Mouse (Mus musculus): ENCODE measurements around the gene Taf1c. TPM values are rescaled to one million over a fixed set of nuclear protein-coding genes. Genes with fewer than 3 reads are reported as not detected.

Gene Taf1c
- polyA plus RNA-seq, 1 experiment from 2014 or later = 2.7 TPM

DNA sequence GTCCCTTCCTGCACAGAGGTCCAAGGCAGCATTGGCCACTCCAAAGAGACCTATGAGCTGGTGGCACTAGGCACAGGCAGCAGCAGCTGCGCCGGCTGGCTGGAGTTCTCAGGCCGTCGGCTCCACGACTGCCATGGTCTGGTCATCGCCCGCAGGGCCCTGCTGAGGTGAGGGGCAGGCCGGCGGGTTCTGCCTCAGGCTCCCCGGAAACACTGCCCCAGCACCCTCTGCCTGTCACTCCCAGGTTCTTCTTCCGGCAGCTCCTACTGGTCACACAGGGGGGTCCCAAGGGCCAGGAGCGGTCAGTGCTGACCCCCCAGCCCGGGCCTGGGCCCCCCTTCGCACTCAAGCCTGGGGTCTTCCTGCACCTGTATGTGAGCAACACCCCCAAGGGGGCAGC lies 10.1 kb upstream of the Taf1c start:
- DNase-seq (no peak), ATAC-seq (no peak)
- H3K9ac ChIP-seq (replicated peaks) = no peak overlapping the region
- no peak overlapping the region for H3K4me2 ChIP-seq (ENCODE audit: low read depth, low read length)
- no peaks in the 10 kb centered on the region for H3K27me3 ChIP-seq (ENCODE audit: insufficient read depth, low read length)
- H3K4me1 ChIP-seq (ENCODE audit: insufficient read depth) = no peaks in the 10 kb centered on the region
- no peak overlapping the region for H3K4me3 ChIP-seq (ENCODE audit: low read depth, low read length)
- H3K27ac ChIP-seq (ENCODE audit: low read depth) = no peak overlapping the region
- TF ChIP-seq EP300 (IDR thresholded peaks at IDR 0.05; ENCODE audit: low read depth) (no peak), CTCF (IDR thresholded peaks at IDR 0.05; ENCODE audit: low read depth) (no peak)
- no peaks in the 10 kb centered on the region for H3K36me3 ChIP-seq (replicated peaks; ENCODE audit: insufficient read depth, low read length)
- H3K9me3 ChIP-seq (ENCODE audit: low read length) = no peaks in the 10 kb centered on the region
- WGBS (ENCODE audit: insufficient replicate concordance) = 73% methylated on average over 12 of the region's 14 CpGs

DNA sequence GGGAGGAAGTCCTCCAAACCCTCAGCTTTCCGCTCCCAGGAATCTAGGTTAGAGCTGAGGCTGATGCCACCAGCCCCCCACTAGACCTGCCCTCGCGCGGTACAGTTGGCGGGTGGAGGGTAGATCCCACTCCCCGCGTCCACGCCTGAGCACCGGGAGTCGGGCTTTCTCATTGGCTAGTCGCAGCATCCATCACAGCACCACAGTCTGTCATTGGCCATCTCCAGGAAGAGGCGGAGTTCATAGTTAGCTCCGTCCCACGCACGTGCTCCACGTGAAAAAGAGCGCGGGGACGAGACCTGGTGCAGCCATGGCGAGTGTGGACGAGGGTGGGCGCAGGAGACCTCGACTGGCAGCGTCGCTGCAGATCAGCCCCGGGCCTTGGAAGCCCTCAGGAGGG lies 7.4 kb upstream of the Taf1c start, which contains the start of gene Adad2:
Gene Adad2, plus strand, starts transcription at position 277 of the 400 bp plus-strand sequence.
- no peak within 1 kb of the TSS for H3K4me2 ChIP-seq (ENCODE audit: low read depth, low read length)
- no peak for ATAC-seq
- no peaks in the 10 kb centered on the region for H3K4me1 ChIP-seq (ENCODE audit: insufficient read depth)
- no peaks in the 10 kb centered on the region for H3K27me3 ChIP-seq (ENCODE audit: insufficient read depth, low read length)
- DNase-seq = no peak
- H3K9ac ChIP-seq (replicated peaks) = no peak within 1 kb of the TSS
- TF ChIP-seq CTCF (IDR thresholded peaks at IDR 0.05; ENCODE audit: low read depth) = no peak
- no peak for TF ChIP-seq EP300 (IDR thresholded peaks at IDR 0.05; ENCODE audit: low read depth)
- WGBS (ENCODE audit: insufficient replicate concordance) = 77% methylated on average over 24 of the region's 26 CpGs
- H3K27ac ChIP-seq (ENCODE audit: low read depth) = no peak within 1 kb of the TSS
- H3K9me3 ChIP-seq (ENCODE audit: low read length) = peaks cover 4% of the 10 kb centered on the region
- no peak within 1 kb of the TSS for H3K4me3 ChIP-seq (ENCODE audit: low read depth, low read length)
- no peaks in the 10 kb centered on the region for H3K36me3 ChIP-seq (replicated peaks; ENCODE audit: insufficient read depth, low read length)

DNA sequence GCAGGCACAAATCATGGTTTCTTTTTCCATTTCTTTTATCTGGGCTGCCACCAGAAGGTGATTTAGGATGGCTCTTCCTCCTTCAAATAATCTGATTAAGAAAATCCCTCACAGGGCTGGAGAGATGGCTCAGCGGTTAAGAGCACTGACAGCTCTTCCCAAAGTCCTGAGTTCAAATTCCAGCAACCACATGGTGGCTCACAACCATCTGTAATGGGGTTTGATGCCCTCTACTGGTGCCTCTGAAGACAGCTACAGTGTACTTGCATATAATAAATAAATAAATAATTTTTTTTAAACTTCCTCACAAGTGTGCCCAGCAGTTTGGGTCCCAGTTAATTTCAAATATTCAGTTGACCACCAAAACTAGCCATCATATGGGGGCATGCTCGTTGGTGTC lies 1.2 kb upstream of the Taf1c start:
- no peak for DNase-seq
- Histone ChIP-seq H3K9me3 (ENCODE audit: low read length) (peaks cover 4% of the 10 kb centered on the region), H3K36me3 (replicated peaks; ENCODE audit: insufficient read depth, low read length) (peaks cover 10% of the 10 kb centered on the region), H3K27ac (ENCODE audit: low read depth) (no peak overlapping the region), H3K4me2 (ENCODE audit: low read depth, low read length) (no peak overlapping the region), H3K4me1 (ENCODE audit: insufficient read depth) (peaks cover 11% of the 10 kb centered on the region), H3K4me3 (ENCODE audit: low read depth, low read length) (no peak overlapping the region), H3K27me3 (ENCODE audit: insufficient read depth, low read length) (no peaks in the 10 kb centered on the region), H3K9ac (replicated peaks) (no peak overlapping the region)
- TF ChIP-seq CTCF (IDR thresholded peaks at IDR 0.05; ENCODE audit: low read depth) = peak; percentile 30; the same call in 1 of the 2 replicates
- no peak for TF ChIP-seq EP300 (IDR thresholded peaks at IDR 0.05; ENCODE audit: low read depth)
- 56% methylated on average over 2 of the region's 2 CpGs for WGBS (ENCODE audit: insufficient replicate concordance)
- no peak for ATAC-seq

DNA sequence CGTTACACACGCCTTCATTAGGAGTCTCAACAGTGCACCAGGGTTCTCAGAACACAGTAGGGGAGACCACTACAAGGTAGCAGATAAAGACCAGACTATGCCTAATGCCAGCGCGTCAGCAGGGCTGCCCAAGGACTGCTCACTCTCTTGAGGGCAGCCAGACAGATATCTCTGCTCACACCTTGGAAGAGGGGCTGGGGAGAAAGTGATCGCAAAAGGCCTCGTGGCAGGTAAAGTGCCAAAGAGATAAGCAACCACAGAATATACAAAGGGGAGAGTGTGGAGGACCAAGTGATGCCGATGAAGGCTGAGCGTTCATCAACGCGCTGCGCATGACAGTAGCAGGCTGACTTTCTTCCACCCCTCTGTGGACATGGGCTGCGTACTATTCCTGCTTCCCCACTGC lies 621 bp downstream of the Taf1c start:
- peak; percentile 64 for ATAC-seq
- 17% methylated on average over 12 of the region's 12 CpGs for WGBS (ENCODE audit: insufficient replicate concordance)
- Histone ChIP-seq H3K36me3 (replicated peaks; ENCODE audit: insufficient read depth, low read length) (peaks cover 16% of the 10 kb centered on the region), H3K9ac (replicated peaks) (peak overlapping the region; percentile 81), H3K4me3 (ENCODE audit: low read depth, low read length) (peak overlapping the region; percentile 77), H3K4me2 (ENCODE audit: low read depth, low read length) (peak overlapping the region; percentile 89), H3K9me3 (ENCODE audit: low read length) (peaks cover 4% of the 10 kb centered on the region), H3K4me1 (ENCODE audit: insufficient read depth) (peaks cover 11% of the 10 kb centered on the region), H3K27ac (ENCODE audit: low read depth) (peak overlapping the region; percentile 83), H3K27me3 (ENCODE audit: insufficient read depth, low read length) (no peaks in the 10 kb centered on the region)
- TF ChIP-seq CTCF (IDR thresholded peaks at IDR 0.05; ENCODE audit: low read depth) = no peak
- TF ChIP-seq EP300 (IDR thresholded peaks at IDR 0.05; ENCODE audit: low read depth) = no peak
- DNase-seq = no peak

DNA sequence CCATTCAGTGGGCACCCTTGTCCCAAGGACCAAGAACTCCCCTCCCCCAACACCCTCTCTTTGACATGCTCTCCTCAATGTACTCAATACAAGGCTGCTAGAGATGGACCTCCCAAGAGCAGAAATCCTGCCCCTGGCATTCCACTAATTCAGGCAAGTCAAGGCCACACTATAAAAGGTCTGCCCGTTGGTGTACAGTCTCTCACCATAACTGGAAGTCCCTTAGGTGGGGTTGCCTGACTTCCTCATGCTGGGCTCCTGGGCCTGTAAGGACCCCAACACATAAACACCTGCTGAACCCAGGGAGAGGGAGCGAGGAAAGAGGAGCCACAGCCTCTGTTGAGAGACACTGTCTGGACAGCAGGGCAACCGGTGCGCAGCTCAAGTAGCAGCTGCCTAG lies 1.3 kb downstream of the Taf1c start:
- ATAC-seq = no peak
- H3K9me3 ChIP-seq (ENCODE audit: low read length) = no peaks in the 10 kb centered on the region
- H3K27me3 ChIP-seq (ENCODE audit: insufficient read depth, low read length) = no peaks in the 10 kb centered on the region
- peaks cover 19% of the 10 kb centered on the region for H3K36me3 ChIP-seq (replicated peaks; ENCODE audit: insufficient read depth, low read length)
- no peak for DNase-seq
- 85% methylated on average over 4 of the region's 4 CpGs for WGBS (ENCODE audit: insufficient replicate concordance)
- peak overlapping the region; percentile 77; the same call in 1 of the 2 replicates for H3K4me3 ChIP-seq (ENCODE audit: low read depth, low read length)
- peaks cover 11% of the 10 kb centered on the region for H3K4me1 ChIP-seq (ENCODE audit: insufficient read depth)
- H3K4me2 ChIP-seq (ENCODE audit: low read depth, low read length) = peak overlapping the region; percentile 89
- no peak overlapping the region for H3K27ac ChIP-seq (ENCODE audit: low read depth)
- peak overlapping the region; percentile 81 for H3K9ac ChIP-seq (replicated peaks)
- TF ChIP-seq CTCF (IDR thresholded peaks at IDR 0.05; ENCODE audit: low read depth) = no peak
- no peak for TF ChIP-seq EP300 (IDR thresholded peaks at IDR 0.05; ENCODE audit: low read depth)

DNA sequence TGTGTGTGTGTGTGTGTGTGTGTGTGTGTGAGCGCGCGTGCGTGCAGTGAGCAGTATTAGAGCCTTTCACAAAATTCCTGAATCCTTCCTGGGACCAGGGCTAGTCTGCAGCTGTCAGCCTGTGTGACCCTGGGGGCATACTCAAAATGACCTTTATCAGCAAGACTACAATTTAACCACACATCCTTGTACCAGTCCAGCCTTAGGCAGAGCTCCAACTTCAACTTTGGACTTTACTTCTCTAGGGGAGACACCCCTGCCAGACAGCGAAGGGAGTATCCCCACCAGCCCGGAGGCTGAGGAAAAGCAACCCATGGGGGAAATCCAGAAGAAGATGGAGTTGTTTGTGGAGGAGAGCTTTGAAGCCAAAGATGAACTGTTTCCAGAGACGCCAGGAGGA lies 13.6 kb downstream of the Taf1c start:
- H3K4me1 ChIP-seq (ENCODE audit: insufficient read depth) = no peaks in the 10 kb centered on the region
- no peak overlapping the region for H3K4me3 ChIP-seq (ENCODE audit: low read depth, low read length)
- no peak overlapping the region for H3K9ac ChIP-seq (replicated peaks)
- H3K27me3 ChIP-seq (ENCODE audit: insufficient read depth, low read length) = no peaks in the 10 kb centered on the region
- no peak overlapping the region for H3K27ac ChIP-seq (ENCODE audit: low read depth)
- whole genome bisulfite sequencing (ENCODE audit: insufficient replicate concordance) = 79% methylated on average over 7 of the region's 7 CpGs
- H3K9me3 ChIP-seq (ENCODE audit: low read length) = no peaks in the 10 kb centered on the region
- H3K4me2 ChIP-seq (ENCODE audit: low read depth, low read length) = no peak overlapping the region
- no peak for TF ChIP-seq CTCF (IDR thresholded peaks at IDR 0.05; ENCODE audit: low read depth)
- no peak for TF ChIP-seq EP300 (IDR thresholded peaks at IDR 0.05; ENCODE audit: low read depth)
- no peaks in the 10 kb centered on the region for H3K36me3 ChIP-seq (replicated peaks; ENCODE audit: insufficient read depth, low read length)
- ATAC-seq (no peak), DNase-seq (no peak)

DNA sequence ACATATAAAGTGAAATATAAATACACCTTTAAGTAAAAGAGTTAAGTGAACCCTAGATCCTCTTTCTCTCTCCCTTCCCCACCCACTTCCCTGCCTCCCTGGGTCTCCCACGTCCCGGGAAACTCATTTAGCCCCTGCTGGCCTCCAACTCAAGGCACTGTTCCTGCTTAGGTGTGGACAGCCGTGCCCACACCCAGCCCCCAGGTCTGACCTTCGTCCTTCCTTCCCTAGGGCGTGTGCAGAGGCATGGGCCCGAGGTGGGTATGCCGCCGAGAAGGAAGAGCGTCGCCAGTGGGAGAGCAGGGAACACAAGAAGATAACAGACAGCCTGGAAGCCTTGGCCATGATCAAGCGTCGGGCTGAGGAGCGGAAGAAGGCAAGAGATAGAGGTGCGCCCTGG lies 14.7 kb downstream of the Taf1c start:
- no peaks in the 10 kb centered on the region for H3K9me3 ChIP-seq (ENCODE audit: low read length)
- H3K36me3 ChIP-seq (replicated peaks; ENCODE audit: insufficient read depth, low read length) = no peaks in the 10 kb centered on the region
- H3K4me2 ChIP-seq (ENCODE audit: low read depth, low read length) = no peak overlapping the region
- DNase-seq = no peak
- no peak overlapping the region for H3K4me3 ChIP-seq (ENCODE audit: low read depth, low read length)
- H3K9ac ChIP-seq (replicated peaks) = no peak overlapping the region
- TF ChIP-seq CTCF (IDR thresholded peaks at IDR 0.05; ENCODE audit: low read depth) (no peak), EP300 (IDR thresholded peaks at IDR 0.05; ENCODE audit: low read depth) (no peak)
- no peak for ATAC-seq
- WGBS (ENCODE audit: insufficient replicate concordance) = 64% methylated on average over 14 of the region's 14 CpGs
- H3K4me1 ChIP-seq (ENCODE audit: insufficient read depth) = peaks cover 7% of the 10 kb centered on the region; the same call in 1 of the 2 replicates
- no peaks in the 10 kb centered on the region for H3K27me3 ChIP-seq (ENCODE audit: insufficient read depth, low read length)
- H3K27ac ChIP-seq (ENCODE audit: low read depth) = no peak overlapping the region

Measured in liver, postnatal 0 days (tissue).